Mouse (Mus musculus) intestine, postnatal 0 days (tissue): Measurements from ENCODE around the gene Slc9c1. TPM values are rescaled to one million over a fixed set of nuclear protein-coding genes. Genes with fewer than 3 reads are reported as not detected.
A peak's percentile ranks its signal among the peaks of the same experiment; 100 is the strongest.

Source experiments
- ATAC-seq: fragments of 200-750 bp; cut with Nextera tagmentation; 2 replicates; pipeline ENCODE4 v1.8.0; 2017; ENCODE audit warnings: mild to moderate bottlenecking, moderate TSS enrichment, moderate library complexity
- H3K27ac ChIP-seq: fragments of 300-500 bp; sonication (generic); 2 replicates; pipeline ENCODE4 v1.5.1; 2014; ENCODE audit warnings: mild to moderate bottlenecking, low read depth, low read length, moderate library complexity
- H3K27me3 ChIP-seq: fragments of 300-500 bp; sonication (generic); replicated peaks from 2 replicates; pipeline ENCODE4 v1.6.1; 2014; ENCODE audit warnings: low read length, mixed read lengths; ENCODE audit not compliant: control insufficient read depth, insufficient read depth
- H3K36me3 ChIP-seq: fragments of 300-500 bp; sonication (generic); 2 replicates; pipeline ENCODE4 v1.6.1; 2014; ENCODE audit warnings: mild to moderate bottlenecking, moderate library complexity; ENCODE audit not compliant: control insufficient read depth, insufficient read depth
- H3K4me1 ChIP-seq: fragments of 300-500 bp; sonication (generic); replicated peaks from 2 replicates; pipeline ENCODE4 v1.6.1; 2014; ENCODE audit warnings: antibody characterized with exemption, low read length, mixed read lengths; ENCODE audit not compliant: control insufficient read depth, insufficient read depth
- H3K4me2 ChIP-seq: fragments of 300-500 bp; sonication (generic); replicated peaks from 2 replicates; pipeline ENCODE4 v1.6.1; 2014; ENCODE audit warnings: low read depth, mild to moderate bottlenecking, moderate library complexity
- H3K4me3 ChIP-seq: fragments of 300-500 bp; sonication (generic); 2 replicates; pipeline ENCODE4 v1.5.1; 2014; ENCODE audit warnings: low read depth, low read length
- H3K9ac ChIP-seq: fragments of 300-500 bp; sonication (generic); 2 replicates; pipeline ENCODE4 v1.6.1; 2014; ENCODE audit warnings: mild to moderate bottlenecking, low read depth, low read length
- H3K9me3 ChIP-seq: fragments of 300-500 bp; sonication (generic); 2 replicates; pipeline ENCODE4 v1.6.1; 2016; ENCODE audit warnings: mixed run types; ENCODE audit not compliant: control insufficient read depth
- CTCF ChIP-seq: sonication (generic); IDR thresholded peaks from 2 replicates; pipeline ENCODE4 v1.5.1; 2016; ENCODE audit warnings: low read depth, mild to moderate bottlenecking, control low read depth, antibody characterized with exemption, moderate library complexity
- WGBS: fragments of 180-500 bp; shearing (Covaris S2); extraction: QIAGEN DNeasy Blood & Tissue Kit; methylation state at CpG from one replicate; pipeline ENCODE4 v1.1.7; 2014; 5-methylcytosine and 5-hydroxymethylcytosine counted together
- polyA plus RNA-seq: library from polyadenylated mRNA; unstranded; fragments of >200 nt; fragmentation: Nextera tagmentation; extraction: Ambion mirVana; gene quantifications from 2 replicates; pipeline ENCODE4 v1.2.1, GENCODE M21; 2015

The Slc9c1 gene
- polyA plus RNA-seq, 1 experiment from 2014 or later = not detected

DNA sequence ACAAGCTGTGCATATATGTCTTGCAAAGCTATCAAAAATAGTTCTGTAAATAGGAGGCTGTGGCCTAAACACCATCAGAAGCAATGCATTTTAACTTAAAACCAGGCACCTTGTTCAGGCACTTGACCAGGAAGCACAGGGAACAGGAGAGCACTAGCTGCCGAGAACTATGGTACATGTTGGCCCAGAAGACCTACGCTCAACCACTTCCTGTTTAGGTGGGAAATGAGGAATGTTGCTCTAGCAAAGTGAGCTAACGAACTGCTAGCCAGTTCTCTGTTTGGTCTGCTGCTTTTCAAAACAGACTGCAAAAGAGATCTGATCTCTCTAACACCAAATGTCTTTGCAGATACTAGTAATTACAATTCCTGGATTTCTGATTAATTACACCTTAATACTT, 9.2 kb downstream of the Slc9c1 start:
- H3K27ac ChIP-seq = no peak overlapping the region
- H3K9ac ChIP-seq = no peak overlapping the region
- H3K4me3 ChIP-seq = no peak overlapping the region
- H3K4me1 ChIP-seq = no peaks in the 10 kb centered on the region
- ATAC-seq = no peak
- 77% methylated on average over 3 of the region's 3 CpGs for WGBS
- no peaks in the 10 kb centered on the region for H3K9me3 ChIP-seq
- no peak overlapping the region for H3K4me2 ChIP-seq
- no peaks in the 10 kb centered on the region for H3K36me3 ChIP-seq
- no peak for TF ChIP-seq CTCF
- no peaks in the 10 kb centered on the region for H3K27me3 ChIP-seq

- no peak for TF ChIP-seq CTCF
- Histone ChIP-seq H3K27ac (no peak overlapping the region), H3K27me3 (no peaks in the 10 kb centered on the region), H3K9me3 (no peaks in the 10 kb centered on the region), H3K9ac (no peak overlapping the region), H3K4me3 (no peak overlapping the region), H3K36me3 (no peaks in the 10 kb centered on the region), H3K4me1 (no peaks in the 10 kb centered on the region), H3K4me2 (no peak overlapping the region)
- no peak for ATAC-seq
Observed at GRCm38 (mm10) chr16:45547982-45548381, 12.9 kb downstream of the Slc9c1 start.

- no peak overlapping the region for H3K9ac ChIP-seq
- TF ChIP-seq CTCF = no peak
- H3K9me3 ChIP-seq = no peaks in the 10 kb centered on the region
- no peaks in the 10 kb centered on the region for H3K4me1 ChIP-seq
- no peak overlapping the region for H3K27ac ChIP-seq
- WGBS = 29% methylated on average over 2 of the region's 2 CpGs
- H3K4me3 ChIP-seq = no peak overlapping the region
- ATAC-seq = no peak
- no peaks in the 10 kb centered on the region for H3K27me3 ChIP-seq
- H3K36me3 ChIP-seq = no peaks in the 10 kb centered on the region
- no peak overlapping the region for H3K4me2 ChIP-seq
Observed at GRCm38 (mm10) chr16:45551579-45551978, 16.5 kb downstream of the Slc9c1 start.

DNA sequence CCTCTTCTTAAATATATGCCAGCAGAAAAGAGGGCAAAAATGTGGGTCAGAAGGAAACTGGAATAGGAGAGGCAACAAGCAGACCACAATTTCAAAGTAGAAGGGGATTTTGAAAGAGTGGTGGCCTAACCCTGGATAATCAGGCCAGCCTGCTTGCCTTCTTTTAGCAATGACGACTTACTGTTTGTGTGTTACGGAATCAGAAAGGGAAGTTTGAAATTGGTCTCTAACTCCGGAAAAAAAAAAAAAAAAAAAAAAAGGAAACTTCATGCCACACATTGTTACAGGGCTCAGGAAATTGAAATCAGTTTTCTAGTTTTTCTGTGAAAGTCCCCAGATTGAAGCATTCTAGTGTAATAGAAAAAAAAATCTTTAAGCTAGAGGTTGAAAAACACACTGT, 26.6 kb downstream of the Slc9c1 start:
- H3K9ac ChIP-seq = no peak overlapping the region
- no peaks in the 10 kb centered on the region for H3K4me1 ChIP-seq

GRCm38 (mm10) chr16:45572307-45572706, 37.2 kb downstream of the Slc9c1 start:
- ATAC-seq = no peak
- Histone ChIP-seq H3K4me1 (no peaks in the 10 kb centered on the region), H3K9me3 (no peaks in the 10 kb centered on the region), H3K27me3 (no peaks in the 10 kb centered on the region), H3K36me3 (no peaks in the 10 kb centered on the region), H3K27ac (no peak overlapping the region), H3K4me3 (no peak overlapping the region), H3K9ac (no peak overlapping the region), H3K4me2 (no peak overlapping the region)
- WGBS = 83% methylated on average over 3 of the region's 3 CpGs
- no peak for TF ChIP-seq CTCF

More for the DNA sequence above, 26.6 kb downstream of the Slc9c1 start:
- no peaks in the 10 kb centered on the region for H3K36me3 ChIP-seq
- H3K27me3 ChIP-seq = no peaks in the 10 kb centered on the region
- H3K4me2 ChIP-seq = no peak overlapping the region
- TF ChIP-seq CTCF = no peak
- H3K27ac ChIP-seq = no peak overlapping the region
- 58% methylated on average over 3 of the region's 3 CpGs for WGBS
- ATAC-seq = no peak
- H3K9me3 ChIP-seq = no peaks in the 10 kb centered on the region
- H3K4me3 ChIP-seq = no peak overlapping the region

DNA sequence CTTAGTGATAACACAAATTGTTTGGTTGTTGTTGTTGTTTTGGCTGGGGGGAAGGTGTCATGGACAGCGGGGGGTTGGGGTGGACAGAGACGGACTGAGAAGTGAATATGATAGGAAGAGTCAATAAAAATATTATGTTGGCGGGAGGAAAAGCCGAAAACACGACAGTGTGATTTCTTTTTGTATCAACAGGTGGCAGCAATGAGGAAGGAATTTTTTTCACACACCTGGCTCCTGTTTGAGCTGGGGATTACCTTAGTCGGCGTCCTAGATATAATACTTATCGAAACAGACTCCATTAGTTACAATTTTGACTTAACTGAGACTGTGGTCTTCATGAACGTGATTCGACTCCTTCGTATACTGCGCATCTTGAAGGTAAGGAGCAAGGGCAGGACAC, 44.8 kb downstream of the Slc9c1 start:
- ATAC-seq = no peak
- 56% methylated on average over 12 of the region's 12 CpGs for WGBS
- Histone ChIP-seq H3K4me2 (no peak overlapping the region), H3K4me3 (no peak overlapping the region), H3K4me1 (no peaks in the 10 kb centered on the region), H3K9me3 (no peaks in the 10 kb centered on the region), H3K9ac (no peak overlapping the region), H3K36me3 (no peaks in the 10 kb centered on the region), H3K27me3 (no peaks in the 10 kb centered on the region), H3K27ac (no peak overlapping the region)
- peak; percentile 44 for TF ChIP-seq CTCF

GRCm38 (mm10) chr16:45582512-45582911, 47.4 kb downstream of the Slc9c1 start:
- WGBS = 32% methylated on average over 2 of the region's 2 CpGs
- H3K9ac ChIP-seq = no peak overlapping the region
- ATAC-seq = no peak
- H3K4me2 ChIP-seq = no peak overlapping the region
- no peaks in the 10 kb centered on the region for H3K9me3 ChIP-seq
- peak; percentile 74 for TF ChIP-seq CTCF
- no peaks in the 10 kb centered on the region for H3K4me1 ChIP-seq
- H3K36me3 ChIP-seq = no peaks in the 10 kb centered on the region
- no peak overlapping the region for H3K4me3 ChIP-seq
- H3K27ac ChIP-seq = no peak overlapping the region
- H3K27me3 ChIP-seq = no peaks in the 10 kb centered on the region
